12 mouse cellular contexts compared by ENCODE assay signal in the genomic region with DNA sequence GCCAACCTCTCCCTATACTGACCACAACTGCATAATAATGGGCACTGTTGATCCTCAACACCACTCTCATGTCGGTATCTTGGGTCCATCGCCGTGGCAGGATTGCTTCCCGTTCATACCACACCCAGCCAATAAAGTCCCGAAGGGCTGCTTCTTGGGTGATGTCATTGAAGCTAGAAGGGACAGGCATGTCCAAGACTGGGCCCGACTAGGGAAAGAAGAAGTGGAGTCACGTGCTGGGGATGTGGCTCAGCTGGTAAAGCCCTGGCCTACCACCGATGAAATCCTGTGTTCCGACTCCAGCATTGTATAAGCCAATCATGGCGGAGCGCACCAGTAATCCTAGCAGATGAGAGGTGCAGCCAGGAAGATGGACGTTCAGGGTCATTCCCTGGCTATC. TPM values are rescaled to one million over a fixed set of nuclear protein-coding genes. Genes with fewer than 3 reads are reported as not detected.
DNase-seq lines count a peak whose midpoint lies in the region; ATAC-seq and TF ChIP-seq lines count a peak whose summit lies in the region.
"Had no signal": no experiment of that assay in that cellular context is flagged by ENCODE, and none has a peak within 500 bp of the region (broad histone marks: within the 10 kb centered on the region; RNA-seq: fewer than 3 reads in every experiment).

No protein-coding gene starts in this region.

- ATAC-seq in midbrain, embryonic 11.5 days (ENCODE audit: low FRiP score), result no peak
- no peak for ATAC-seq in midbrain, embryonic 15.5 days (replicated peaks)
- ATAC-seq in lung, embryonic 14.5 days (ENCODE audit: insufficient read depth), result no peak
- ATAC-seq: inflammation-experienced regulatory T-cells, adult 6 months had no signal

- intact Hi-C loops in heart, postnatal 25 days (cut with DNase I), result loop anchor here (5.0 kb wide), 1 partner anchor 222 kb away; no protein-coding TSS in a partner anchor

- 93% methylated on average over 12 of the region's 12 CpGs for WGBS in midbrain, embryonic 11.5 days
- 93% methylated on average over 12 of the region's 12 CpGs for WGBS in midbrain, embryonic 15.5 days
- WGBS in lung, embryonic 14.5 days, result 84% methylated on average over 12 of the region's 12 CpGs
- WGBS in small intestine, adult 2 months, result 54% methylated on average over 12 of the region's 12 CpGs

- no peak for TF ChIP-seq CTCF in lung, embryonic 14.5 days (IDR thresholded peaks at IDR 0.05; ENCODE audit: low read depth)
- no peak for TF ChIP-seq CTCF in small intestine, adult 2 months (IDR thresholded peaks at IDR 0.05; ENCODE audit: extremely low read depth, insufficient read length, insufficient replicate concordance, low read depth, low read length)

- H3K4me3 ChIP-seq in midbrain, embryonic 11.5 days (ENCODE audit: low read depth, low read length), result no peak overlapping the region
- H3K4me3 ChIP-seq in midbrain, embryonic 15.5 days, result no peak overlapping the region
- no peak overlapping the region for H3K4me3 ChIP-seq in lung, embryonic 14.5 days (ENCODE audit: low read depth, low read length)
- H3K4me3 ChIP-seq in small intestine, adult 2 months (ENCODE audit: low read depth, low read length), result no peak overlapping the region
- H3K4me3 ChIP-seq: left cerebral cortex, adult 2 months had no signal

- H3K36me3 ChIP-seq in midbrain, embryonic 11.5 days (ENCODE audit: control insufficient read depth, insufficient read depth, low read length), result no peaks in the 10 kb centered on the region
- H3K36me3 ChIP-seq in midbrain, embryonic 15.5 days (replicated peaks), result no peaks in the 10 kb centered on the region
- peaks cover 19% of the 10 kb centered on the region; the same call in 1 of the 2 replicates for H3K36me3 ChIP-seq in lung, embryonic 14.5 days (ENCODE audit: insufficient read depth)
- H3K36me3 ChIP-seq in small intestine, adult 2 months (ENCODE audit: control insufficient read depth, insufficient read depth, low read length), result peaks cover 1% of the 10 kb centered on the region

- no peak overlapping the region for H3K9ac ChIP-seq in midbrain, embryonic 11.5 days (ENCODE audit: low read length)
- H3K9ac ChIP-seq in midbrain, embryonic 15.5 days, result no peak overlapping the region
- H3K9ac ChIP-seq in lung, embryonic 14.5 days, result no peak overlapping the region

- no peaks in the 10 kb centered on the region for H3K4me1 ChIP-seq in midbrain, embryonic 11.5 days (ENCODE audit: control insufficient read depth, insufficient read depth, low read length)
- peaks cover 16% of the 10 kb centered on the region for H3K4me1 ChIP-seq in midbrain, embryonic 15.5 days
- peaks cover 9% of the 10 kb centered on the region; the same call in 1 of the 2 replicates for H3K4me1 ChIP-seq in lung, embryonic 14.5 days (ENCODE audit: insufficient read depth)
- H3K4me1 ChIP-seq in small intestine, adult 2 months (ENCODE audit: control insufficient read depth, insufficient read depth, insufficient read length, low read length), result peaks cover 8% of the 10 kb centered on the region

- H3K9me3 ChIP-seq in midbrain, embryonic 11.5 days (ENCODE audit: control insufficient read depth, low read length), result peaks cover 4% of the 10 kb centered on the region; the same call in 1 of the 2 replicates
- H3K9me3 ChIP-seq in midbrain, embryonic 15.5 days, result no peaks in the 10 kb centered on the region
- H3K9me3 ChIP-seq in lung, embryonic 14.5 days (ENCODE audit: low read depth, low read length), result no peaks in the 10 kb centered on the region

- peak; percentile 54 for DNase-seq in midbrain, embryonic 11.5 days (ENCODE audit: low spot score, missing footprints)
- peak; percentile 26 for DNase-seq in heart, postnatal 25 days (ENCODE audit: low spot score)
- DNase-seq in lung, embryonic 14.5 days, result peak; percentile 19
- DNase-seq in frontal cortex, postnatal 10 days (ENCODE audit: low spot score in 2 of 2), result no peak
- DNase-seq in retina, postnatal 1 day, result no peak
- DNase-seq: adrenal gland, adult 8-10 months; cerebellum, adult 8-10 months; thymus, postnatal 14 days had no signal

- H3K4me2 ChIP-seq in midbrain, embryonic 11.5 days, result no peak overlapping the region
- H3K4me2 ChIP-seq in midbrain, embryonic 15.5 days, result no peak overlapping the region
- H3K4me2 ChIP-seq in lung, embryonic 14.5 days, result 0 out of 2 replicates have a peak overlapping the region, but pooled peaks have one; percentile 76

- no peak for TF ChIP-seq POLR2A in small intestine, adult 2 months (IDR thresholded peaks at IDR 0.05; ENCODE audit: low read depth, low read length)

- no peaks in the 10 kb centered on the region for H3K27me3 ChIP-seq in midbrain, embryonic 11.5 days (ENCODE audit: control insufficient read depth, insufficient read depth, low read length)
- no peaks in the 10 kb centered on the region for H3K27me3 ChIP-seq in midbrain, embryonic 15.5 days (replicated peaks)
- H3K27me3 ChIP-seq in lung, embryonic 14.5 days (ENCODE audit: insufficient read depth, low read length), result no peaks in the 10 kb centered on the region
- no peaks in the 10 kb centered on the region for H3K27me3 ChIP-seq in small intestine, adult 2 months (ENCODE audit: control insufficient read depth, insufficient read depth, low read length)

- H3K27ac ChIP-seq in midbrain, embryonic 11.5 days (ENCODE audit: low read depth, low read length), result no peak overlapping the region
- no peak overlapping the region for H3K27ac ChIP-seq in midbrain, embryonic 15.5 days
- H3K27ac ChIP-seq in lung, embryonic 14.5 days (ENCODE audit: low read depth), result no peak overlapping the region
- 0 out of 2 replicates have a peak overlapping the region, but pooled peaks have one; percentile 32 for H3K27ac ChIP-seq in small intestine, adult 2 months (ENCODE audit: insufficient read depth, low read depth, low read length)
- H3K27ac ChIP-seq: left cerebral cortex, adult 2 months had no signal

RNA-seq across cellular contexts. Expression of a gene that starts 2.1 kb away (rescaled TPM):
- polyA plus RNA-seq in midbrain, embryonic 11.5 days (2014; fragmentation: Nextera tagmentation; extraction: Ambion mirVana), result 31.8 and 33.9 TPM in 2 replicates
- polyA plus RNA-seq in midbrain, embryonic 15.5 days (2015; fragmentation: Nextera tagmentation; extraction: Ambion mirVana), result 30.6 and 30.9 TPM in 2 replicates
- 10 to 100 TPM; 12.3 to 13.4 TPM for total RNA-seq in heart, postnatal 25 days (2021)
- 77.4 and 83.0 TPM in 2 replicates for polyA plus RNA-seq in lung, embryonic 14.5 days (2014; fragmentation: Nextera tagmentation; extraction: Ambion mirVana)
- 11.9 and 13.9 TPM in 2 replicates for polyA plus RNA-seq in small intestine, adult 2 months (2012; rRNA removed)

RNA-seq across cellular contexts. Expression of a gene that starts 28.3 kb away (rescaled TPM):
- polyA plus RNA-seq in midbrain, embryonic 11.5 days (2014; fragmentation: Nextera tagmentation; extraction: Ambion mirVana), result 24.2 and 30.1 TPM in 2 replicates
- 40.1 and 42.4 TPM in 2 replicates for polyA plus RNA-seq in midbrain, embryonic 15.5 days (2015; fragmentation: Nextera tagmentation; extraction: Ambion mirVana)
- 1 to 10 TPM; 4.8 to 6.3 TPM for total RNA-seq in heart, postnatal 25 days (2021)
- 23.1 and 24.3 TPM in 2 replicates for polyA plus RNA-seq in lung, embryonic 14.5 days (2014; fragmentation: Nextera tagmentation; extraction: Ambion mirVana)
- polyA plus RNA-seq in small intestine, adult 2 months (2012; rRNA removed), result 35.9 and 54.6 TPM in 2 replicates

RNA-seq across cellular contexts. Expression of a gene that starts 28.4 kb away (rescaled TPM):
- 41.1 and 42.7 TPM in 2 replicates for polyA plus RNA-seq in midbrain, embryonic 11.5 days (2014; fragmentation: Nextera tagmentation; extraction: Ambion mirVana)
- 88.6 and 91.3 TPM in 2 replicates for polyA plus RNA-seq in midbrain, embryonic 15.5 days (2015; fragmentation: Nextera tagmentation; extraction: Ambion mirVana)
- 10 to 100 TPM; 10.1 to 11.5 TPM for total RNA-seq in heart, postnatal 25 days (2021)
- polyA plus RNA-seq in lung, embryonic 14.5 days (2014; fragmentation: Nextera tagmentation; extraction: Ambion mirVana), result 27.5 and 28.3 TPM in 2 replicates
- polyA plus RNA-seq in small intestine, adult 2 months (2012; rRNA removed), result 6.6 and 9.7 TPM in 2 replicates

RNA-seq across cellular contexts. Expression of a gene that starts 59.0 kb away (rescaled TPM):
- polyA plus RNA-seq in midbrain, embryonic 11.5 days (2014; fragmentation: Nextera tagmentation; extraction: Ambion mirVana), result 36.0 and 36.8 TPM in 2 replicates
- 31.9 and 32.8 TPM in 2 replicates for polyA plus RNA-seq in midbrain, embryonic 15.5 days (2015; fragmentation: Nextera tagmentation; extraction: Ambion mirVana)
- total RNA-seq in heart, postnatal 25 days (2021), result 10 to 100 TPM; 14.1 to 16.4 TPM
- polyA plus RNA-seq in lung, embryonic 14.5 days (2014; fragmentation: Nextera tagmentation; extraction: Ambion mirVana), result 22.7 and 23.4 TPM in 2 replicates
- polyA plus RNA-seq in small intestine, adult 2 months (2012; rRNA removed), result 8.8 and 11.4 TPM in 2 replicates

Comparison
In these comparisons a context has a peak if more than half of its experiments do, and no peak if none do; other contexts are left out.
1. DNase-seq: peak in midbrain, embryonic 11.5 days (single experiment), heart, postnatal 25 days (single experiment) and lung, embryonic 14.5 days (single experiment); none in frontal cortex, postnatal 10 days (0 of 2) and retina, postnatal 1 day (single experiment).